24 mouse cellular contexts compared by ENCODE assay signal in genomic region chr1:194452480-194452879, GRCm38 (mm10).
DNase-seq lines count a peak whose midpoint lies in the region; ATAC-seq and TF ChIP-seq lines count a peak whose summit lies in the region.
"Had no signal": no experiment of that assay in that cellular context is flagged by ENCODE, and none has a peak within 500 bp of the region (broad histone marks: within the 10 kb centered on the region; RNA-seq: fewer than 3 reads in every experiment).

No protein-coding gene starts in this region.

- H3K36me3 ChIP-seq in forebrain, embryonic 16.5 days (ENCODE audit: control insufficient read depth, insufficient read depth): no peaks in the 10 kb centered on the region
- no peaks in the 10 kb centered on the region for H3K36me3 ChIP-seq in thymus, adult 2 months (ENCODE audit: control insufficient read depth, insufficient read depth, low read length)
- H3K36me3 ChIP-seq: G1E; heart, embryonic 12.5 days; hindbrain, embryonic 13.5 days; limb, embryonic 10.5 days; neural tube, embryonic 13.5 days had no signal

- no peaks in the 10 kb centered on the region for H3K27me3 ChIP-seq in forebrain, embryonic 16.5 days (replicated peaks; ENCODE audit: control insufficient read depth, insufficient read depth, low read length)
- no peaks in the 10 kb centered on the region for H3K27me3 ChIP-seq in thymus, adult 2 months (ENCODE audit: control insufficient read depth, insufficient read depth, low read length)
- H3K27me3 ChIP-seq: heart, embryonic 12.5 days; hindbrain, embryonic 13.5 days; neural tube, embryonic 13.5 days had no signal

- DNase-seq in cerebellum, postnatal 14 days: peak; percentile 10 to 16
- no peak for DNase-seq in cerebellum, adult 11-12 months
- DNase-seq in left cerebral cortex, postnatal 14 days (ENCODE audit: low spot score in 2 of 2): peak; percentile 30 to 54
- DNase-seq in left cerebral cortex, postnatal 4 days: no peak
- DNase-seq in left cerebral cortex, postnatal 36 days (ENCODE audit: low spot score in 2 of 2): peak; percentile 4 to 6
- no peak for DNase-seq in adrenal gland, adult 8-10 months
- DNase-seq in thymus, adult 2 months: no peak
- DNase-seq: adrenal gland, postnatal 36 days; gastrocnemius, postnatal 10 days; heart, adult 11 months; heart, postnatal 14 days; kidney, adult 2 months; kidney, postnatal 10 days; liver, postnatal 0 days; lung, postnatal 10 days; thymus, adult 18-20 months had no signal

- H3K9ac ChIP-seq in forebrain, embryonic 16.5 days (replicated peaks; ENCODE audit: low read depth, low read length): no peak overlapping the region
- H3K9ac ChIP-seq: heart, embryonic 12.5 days; hindbrain, embryonic 13.5 days; liver, postnatal 0 days; neural tube, embryonic 13.5 days had no signal

- ATAC-seq in forebrain, embryonic 16.5 days: peak; percentile 23; the same call in 1 of the 2 replicates
- ATAC-seq: inflammation-experienced regulatory T-cells, adult 6 months; liver, postnatal 0 days had no signal

- WGBS in forebrain, embryonic 16.5 days: 54% methylated on average over 1 of the region's 1 CpGs
- WGBS in thymus, adult 2 months: 95% methylated on average over 1 of the region's 1 CpGs

- intact Hi-C loops in left cerebral cortex, postnatal 14 days (cut with DNase I): no loop called here
- intact Hi-C loops in left cerebral cortex, postnatal 4 days (cut with DNase I): no loop called here
- intact Hi-C loops in left cerebral cortex, postnatal 36 days (cut with DNase I): no loop called here

- TF ChIP-seq CTCF in thymus, adult 2 months (IDR thresholded peaks at IDR 0.05; ENCODE audit: borderline replicate concordance, control insufficient read depth, extremely low read depth, insufficient read depth, low read length, poor library complexity): no peak

- H3K4me3 ChIP-seq in forebrain, embryonic 16.5 days (replicated peaks; ENCODE audit: low read length): no peak overlapping the region
- no peak overlapping the region for H3K4me3 ChIP-seq in thymus, adult 2 months (ENCODE audit: control insufficient read depth, insufficient read depth, low read length)
- H3K4me3 ChIP-seq: heart, embryonic 12.5 days; hindbrain, embryonic 13.5 days; layer of hippocampus, adult 2 months; limb, embryonic 10.5 days; neural tube, embryonic 13.5 days had no signal

- H3K4me2 ChIP-seq in forebrain, embryonic 16.5 days (ENCODE audit: low read length): no peak overlapping the region
- H3K4me2 ChIP-seq: heart, embryonic 12.5 days; hindbrain, embryonic 13.5 days; neural tube, embryonic 13.5 days had no signal

- no peak for TF ChIP-seq POLR2A in thymus, adult 2 months (IDR thresholded peaks at IDR 0.05; ENCODE audit: control insufficient read depth, extremely low read depth, insufficient read depth, low read length, poor library complexity)

- H3K27ac ChIP-seq in forebrain, embryonic 16.5 days (ENCODE audit: low read length): peak overlapping the region; percentile 16; the same call in 1 of the 2 replicates
- no peak overlapping the region for H3K27ac ChIP-seq in thymus, adult 2 months (ENCODE audit: control insufficient read depth, insufficient read depth, low read length)
- H3K27ac ChIP-seq: hindbrain, embryonic 13.5 days; layer of hippocampus, adult 2 months; limb, embryonic 10.5 days; neural tube, embryonic 13.5 days had no signal

- 0 out of 2 replicates have a peak, but pooled peaks cover 6% of the 10 kb centered on the region for H3K4me1 ChIP-seq in forebrain, embryonic 16.5 days (replicated peaks; ENCODE audit: control insufficient read depth, insufficient read depth, low read length)
- H3K4me1 ChIP-seq in thymus, adult 2 months (replicated peaks; ENCODE audit: control insufficient read depth, insufficient read depth, low read length): no peaks in the 10 kb centered on the region; the same call in 1 of the 2 replicates
- H3K4me1 ChIP-seq: heart, embryonic 12.5 days; hindbrain, embryonic 13.5 days; limb, embryonic 10.5 days; neural tube, embryonic 13.5 days had no signal

- H3K9me3 ChIP-seq in forebrain, embryonic 16.5 days (ENCODE audit: control insufficient read depth, low read length): no peaks in the 10 kb centered on the region
- H3K9me3 ChIP-seq: G1E; heart, embryonic 12.5 days; hindbrain, embryonic 13.5 days; limb, embryonic 10.5 days; neural tube, embryonic 13.5 days had no signal

Comparison
In these comparisons a context has a peak if more than half of its experiments do, and no peak if none do; other contexts are left out.
1. DNase-seq: peak in cerebellum, postnatal 14 days (2 of 2), left cerebral cortex, postnatal 14 days (2 of 2) and left cerebral cortex, postnatal 36 days (2 of 2); none in cerebellum, adult 11-12 months (single experiment), left cerebral cortex, postnatal 4 days (single experiment), adrenal gland, adult 8-10 months (single experiment) and thymus, adult 2 months (single experiment).